Mouse (Mus musculus): ENCODE results near the gene Ccdc78. TPM values are rescaled to one million over a fixed set of nuclear protein-coding genes. Genes with fewer than 3 reads are reported as not detected.
"Not testable (repeated sequence)": the region's sequence is repeated elsewhere in the genome, so short reads cannot be mapped to it uniquely, and the experiment has no call there.

Ccdc78 gene
- under 1 TPM; 0.36 to 0.40 TPM for total RNA-seq (2021)
- long read RNA-seq: 0 reads

- no peak for DNase-seq (ENCODE audit: low spot score in 2 of 2)
Measured at GRCm38 (mm10) chr17:25786280-25786679, at the start of gene Ccdc78. TSS of gene Ccdc78 (plus strand) at chr17:25786580.

GRCm38 (mm10) chr17:25738861-25739260 is 47.5 kb upstream of the Ccdc78 start:
- no peak for DNase-seq (ENCODE audit: low spot score in 2 of 2)

DNA sequence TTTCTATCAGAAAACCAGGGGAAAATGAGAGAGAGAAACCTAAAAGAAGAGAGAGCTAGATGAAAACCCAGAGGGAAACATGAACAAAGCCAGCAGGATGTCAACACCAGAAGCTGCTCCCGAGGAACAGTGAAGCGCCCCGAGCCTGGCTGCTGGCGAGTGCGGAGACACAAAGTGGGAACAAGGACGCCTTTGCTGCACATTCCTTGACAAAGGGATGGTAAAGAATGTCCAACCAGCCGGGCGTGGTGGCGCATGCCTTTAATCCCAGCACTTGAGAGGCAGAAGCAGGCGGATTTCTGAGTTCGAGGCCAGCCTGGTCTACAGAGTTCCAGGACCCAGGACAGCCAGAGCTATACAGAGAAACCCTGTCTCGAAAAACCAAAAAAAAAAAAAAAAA is 44.9 kb upstream of the Ccdc78 start:
- not testable (repeated sequence) for DNase-seq (ENCODE audit: low spot score in 2 of 2)

DNA sequence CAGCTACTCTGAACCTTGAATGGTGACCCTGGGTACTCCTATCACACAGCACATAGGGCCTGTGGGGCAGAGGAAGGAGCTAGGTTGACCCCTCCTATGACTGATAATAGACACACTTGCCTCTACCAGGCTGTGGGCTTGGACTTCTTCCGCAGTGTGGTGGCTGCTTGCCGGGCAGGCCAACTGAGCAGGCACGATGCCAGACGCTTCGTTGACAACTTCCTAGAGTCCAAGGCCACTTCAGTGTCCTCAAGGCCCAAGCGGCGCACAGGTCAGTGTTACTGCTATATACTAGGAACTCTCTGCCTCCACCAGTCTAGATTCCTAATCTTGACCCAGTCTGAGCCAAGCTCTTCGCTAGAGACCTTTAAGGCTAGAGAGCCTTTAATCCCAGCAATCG is 42.5 kb upstream of the Ccdc78 start:
- DNase-seq (ENCODE audit: low spot score in 2 of 2): no peak

DNA sequence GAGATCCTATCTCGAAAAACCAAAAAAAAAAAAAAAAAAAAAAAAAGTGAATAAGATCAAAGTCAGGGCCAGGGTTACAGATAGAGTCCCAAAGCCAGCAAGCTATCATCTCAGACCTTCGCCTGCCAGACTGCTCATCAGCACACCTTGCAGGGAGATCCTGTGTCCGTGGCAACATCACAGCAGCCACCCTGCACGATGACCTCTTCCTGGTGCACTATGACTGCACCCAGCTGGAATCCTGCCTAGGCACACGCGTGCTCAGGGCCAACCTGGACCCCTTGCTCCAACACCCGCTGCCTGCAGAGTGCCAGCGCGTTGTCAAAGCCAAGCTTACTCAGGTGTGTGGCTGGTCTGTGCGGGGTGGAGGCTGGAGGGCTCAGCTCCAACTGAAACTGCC is 42.1 kb upstream of the Ccdc78 start:
- DNase-seq (ENCODE audit: low spot score in 2 of 2): no peak

DNA sequence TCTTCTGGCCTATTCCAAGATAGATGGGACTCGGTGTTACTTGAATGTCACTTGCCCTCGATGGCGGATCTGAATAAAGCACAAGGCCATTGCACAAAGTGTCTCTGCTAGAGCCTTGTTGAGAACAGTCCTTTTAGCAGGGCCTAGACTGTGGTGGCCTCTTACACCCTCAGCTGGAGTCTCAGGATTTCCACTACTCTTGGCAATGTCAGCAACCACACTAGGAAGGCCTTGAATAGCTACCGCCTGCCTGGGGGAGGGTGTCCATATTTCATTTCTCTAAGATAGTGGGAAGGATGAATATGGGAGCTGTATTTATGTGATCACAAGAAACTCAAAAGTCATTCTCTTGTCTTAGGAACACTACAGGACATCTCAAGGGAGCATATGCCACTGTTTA is 38.1 kb upstream of the Ccdc78 start:
- no peak for DNase-seq (ENCODE audit: low spot score in 2 of 2)

DNA sequence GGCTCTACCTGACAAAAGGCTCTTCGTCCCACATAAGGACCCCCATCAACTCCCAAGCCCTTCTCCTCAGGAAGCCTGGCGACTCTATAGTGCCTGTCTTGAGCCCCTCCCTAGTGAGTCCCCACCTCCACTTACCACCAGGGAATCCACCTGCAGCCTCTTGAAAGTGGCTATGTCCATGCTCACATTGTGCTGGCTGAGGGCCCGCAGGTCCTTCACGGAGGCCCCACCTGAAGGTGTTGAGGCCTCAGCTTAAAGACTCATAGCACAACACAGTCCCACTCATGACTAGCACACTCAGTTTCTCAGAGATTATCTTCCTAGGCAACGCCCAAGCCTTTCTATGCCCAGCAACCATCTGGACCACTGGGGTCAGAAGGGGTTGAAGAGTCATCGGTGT is 37.1 kb upstream of the Ccdc78 start:
- no peak for DNase-seq (ENCODE audit: low spot score in 2 of 2)

- no peak for DNase-seq (ENCODE audit: low spot score in 2 of 2)
Measured at GRCm38 (mm10) chr17:25751446-25751845, 34.9 kb upstream of the Ccdc78 start.

GRCm38 (mm10) chr17:25754241-25754640 is 32.1 kb upstream of the Ccdc78 start, which contains the start of gene Msln:
TSS of gene Msln (minus strand) at chr17:25754378.
- no peak for DNase-seq (ENCODE audit: low spot score in 2 of 2)

- DNase-seq (ENCODE audit: low spot score in 2 of 2): no peak
Measured at GRCm38 (mm10) chr17:25755086-25755485, 31.3 kb upstream of the Ccdc78 start.

GRCm38 (mm10) chr17:25755627-25756377 is 30.6 kb upstream of the Ccdc78 start:
- DNase-seq (ENCODE audit: low spot score in 2 of 2): no peak

GRCm38 (mm10) chr17:25756378-25757242 is 29.8 kb upstream of the Ccdc78 start:
- DNase-seq (ENCODE audit: low spot score in 2 of 2): no peak

DNA sequence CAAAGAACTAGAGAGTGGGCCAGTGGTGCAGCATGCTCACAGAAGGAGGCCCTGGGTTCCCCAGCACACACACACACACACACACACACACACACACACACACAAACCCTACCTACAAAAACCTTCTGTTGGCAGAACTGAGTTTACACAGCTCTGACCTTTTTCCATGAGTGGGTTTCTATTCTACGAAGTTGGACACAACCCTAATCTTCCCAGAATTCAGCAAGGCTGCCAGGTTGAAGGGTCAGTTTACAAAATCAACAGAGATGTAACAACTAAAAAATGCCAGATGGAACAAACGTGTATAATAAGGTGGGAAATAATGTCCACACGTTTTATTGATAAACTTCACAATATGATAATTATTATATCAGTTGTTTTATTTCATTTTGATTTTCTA is 28.7 kb upstream of the Ccdc78 start:
- DNase-seq (ENCODE audit: low spot score in 2 of 2): no peak

GRCm38 (mm10) chr17:25760148-25760547 is 26.2 kb upstream of the Ccdc78 start:
- DNase-seq (ENCODE audit: low spot score in 2 of 2): no peak

DNA sequence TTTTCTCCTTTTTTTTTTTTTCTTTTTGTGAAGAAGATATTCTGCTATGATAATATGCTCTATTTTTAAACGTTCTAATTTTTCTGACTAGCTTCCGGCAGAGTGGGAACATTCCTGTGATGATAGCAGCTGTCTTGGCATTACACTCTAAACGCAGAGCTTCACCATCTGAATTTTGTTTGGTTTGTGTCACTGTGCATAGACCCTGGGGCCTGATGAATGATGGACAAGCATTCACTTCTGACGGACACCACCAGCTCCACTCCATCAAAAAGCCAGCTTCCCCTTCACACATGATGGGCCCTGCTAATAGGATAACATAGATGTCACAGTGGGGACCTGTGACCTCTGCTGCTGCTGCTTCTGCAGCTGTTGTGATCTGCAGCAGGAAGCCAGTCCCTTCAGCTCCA is 24.8 kb upstream of the Ccdc78 start:
- peak in 1 of 2 experiments; percentile 80 for DNase-seq (ENCODE audit: low spot score in 2 of 2)

DNA sequence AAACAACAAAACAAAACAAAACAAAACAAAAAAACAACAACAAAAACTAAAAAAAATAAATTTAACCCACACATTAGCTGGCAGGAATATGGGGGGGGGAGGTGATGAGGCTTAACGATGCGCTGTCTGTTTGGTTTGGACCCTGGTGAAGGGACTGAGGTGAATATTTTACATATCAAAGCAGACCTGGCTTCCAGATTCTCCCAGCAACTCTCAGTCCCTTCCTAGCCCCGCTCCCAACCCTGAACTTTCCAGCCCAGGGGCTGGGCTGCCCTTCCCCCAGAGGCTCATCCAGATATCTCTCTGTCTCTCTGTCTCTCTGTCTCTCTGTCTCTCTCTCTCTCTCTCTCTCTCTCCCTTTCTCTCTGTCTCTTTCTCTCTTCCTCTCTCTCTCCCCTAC is 23.8 kb upstream of the Ccdc78 start:
- no peak for DNase-seq (ENCODE audit: low spot score in 2 of 2)

GRCm38 (mm10) chr17:25765886-25766285 is 20.5 kb upstream of the Ccdc78 start:
- DNase-seq (ENCODE audit: low spot score in 2 of 2): no peak

DNA sequence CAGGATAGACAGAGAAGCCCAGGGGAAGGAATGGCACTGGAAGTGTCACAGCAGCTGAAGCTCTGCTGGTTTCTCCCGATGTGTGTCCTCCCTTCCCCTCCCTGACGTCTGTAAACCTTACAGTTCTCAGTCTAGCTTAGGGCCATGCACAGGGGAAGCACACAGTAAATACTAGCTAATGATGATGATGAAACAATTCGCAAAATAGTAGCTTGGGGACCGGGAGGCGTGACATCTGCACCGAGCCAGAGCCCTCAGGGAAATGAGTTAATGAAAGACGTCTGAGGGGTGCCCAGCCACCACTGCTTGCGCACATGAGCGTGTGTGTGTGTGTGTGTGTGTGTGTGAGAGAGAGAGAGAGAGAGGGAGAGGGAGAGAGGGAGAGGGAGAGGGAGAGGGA is 17.0 kb upstream of the Ccdc78 start:
- DNase-seq (ENCODE audit: low spot score in 2 of 2): no peak

DNA sequence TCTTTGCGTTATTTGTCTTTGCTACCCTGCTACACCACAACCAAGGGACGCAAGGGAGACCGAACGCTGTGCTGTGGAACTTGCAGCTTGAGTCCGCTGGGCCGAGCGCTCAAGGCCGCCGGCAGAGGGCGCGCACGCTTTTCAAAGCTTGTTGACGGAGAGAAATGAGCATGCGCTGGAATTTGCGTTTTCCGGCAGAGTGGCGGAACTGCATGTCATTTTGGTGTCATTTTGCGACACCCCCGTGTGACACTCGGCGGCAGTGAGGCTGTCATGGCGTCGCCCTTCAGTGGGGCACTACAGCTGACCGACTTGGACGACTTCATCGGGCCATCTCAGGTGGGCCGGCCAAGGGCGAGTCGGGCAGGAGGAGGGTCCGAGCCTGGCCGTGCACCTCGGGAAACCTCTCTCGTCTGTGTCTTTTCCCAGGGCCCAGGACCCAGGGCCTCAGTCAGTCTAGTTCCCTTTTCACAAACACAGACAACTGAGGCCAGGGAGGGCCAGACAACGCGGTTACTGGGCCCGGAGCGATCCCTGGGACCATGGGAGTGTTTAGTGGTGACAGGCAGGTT is 12.7 kb upstream of the Ccdc78 start, which contains the start of gene Narfl:
Narfl (plus strand) TSS at position 228 of the 572 bp plus-strand sequence.
- peak; percentile 96 to 99 for DNase-seq (ENCODE audit: low spot score in 2 of 2)

- DNase-seq (ENCODE audit: low spot score in 2 of 2): no peak
Measured at GRCm38 (mm10) chr17:25775318-25776062, 10.9 kb upstream of the Ccdc78 start.

DNA sequence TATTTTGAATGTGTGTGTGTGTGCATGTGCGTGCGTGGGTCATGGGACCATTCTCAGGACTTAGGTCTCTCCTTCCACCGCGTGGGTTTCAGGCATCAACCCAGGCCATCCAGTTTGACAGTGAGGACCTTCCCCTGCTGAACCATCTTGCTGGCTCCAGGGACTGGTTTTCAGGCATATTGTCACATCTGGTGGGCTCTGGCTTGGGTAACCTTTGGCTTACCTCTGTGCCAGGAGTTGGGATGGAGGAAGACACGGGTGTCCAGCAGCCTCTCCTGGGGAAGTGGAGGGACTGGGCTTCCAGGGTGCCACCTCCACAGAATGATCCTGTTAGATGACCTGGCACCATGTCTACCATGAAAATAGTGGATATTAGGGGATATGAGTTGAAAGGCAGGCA is 8.4 kb upstream of the Ccdc78 start:
- no peak for DNase-seq (ENCODE audit: low spot score in 2 of 2)

All from layer of hippocampus, adult 18-20 months (tissue).